Mouse (Mus musculus) kidney, postnatal 0 days (tissue): ENCODE measurements around the gene Klhl29. TPM values are rescaled to one million over a fixed set of nuclear protein-coding genes. Genes with fewer than 3 reads are reported as not detected.
A peak's percentile ranks its signal among the peaks of the same experiment; 100 is the strongest.

ENCODE experiments used
- ATAC-seq: fragments of 200-750 bp; cut with Nextera tagmentation; replicated peaks from 2 replicates; pipeline ENCODE4 v1.8.0; 2017; ENCODE audit warnings: low read depth, moderate number of reproducible peaks, moderate TSS enrichment, moderate library complexity; ENCODE audit not compliant: low FRiP score
- DNase-seq: peaks from one replicate; pipeline ENCODE4 v3.0.0-alpha.2; 2016; ENCODE audit warnings: low spot score
- H3K27ac ChIP-seq: fragments of 300-500 bp; sonication (generic); 2 replicates; pipeline ENCODE4 v1.5.1; 2014; ENCODE audit warnings: mild to moderate bottlenecking
- H3K27me3 ChIP-seq: fragments of 300-500 bp; sonication (generic); 2 replicates; pipeline ENCODE4 v1.6.1; 2014; ENCODE audit warnings: low read length, mixed read lengths; ENCODE audit not compliant: insufficient read depth
- H3K36me3 ChIP-seq: fragments of 300-500 bp; sonication (generic); 2 replicates; pipeline ENCODE4 v1.6.1; 2014; ENCODE audit warnings: low read length, mixed read lengths; ENCODE audit not compliant: insufficient read depth
- H3K4me1 ChIP-seq: fragments of 300-500 bp; sonication (generic); replicated peaks from 2 replicates; pipeline ENCODE4 v1.6.1; 2014; ENCODE audit warnings: antibody characterized with exemption, low read length, mixed read lengths; ENCODE audit not compliant: insufficient read depth
- H3K4me2 ChIP-seq: fragments of 300-500 bp; sonication (generic); 2 replicates; pipeline ENCODE4 v1.6.1; 2014; ENCODE audit warnings: mild to moderate bottlenecking, low read length, moderate library complexity, mixed read lengths
- H3K4me3 ChIP-seq: fragments of 300-500 bp; sonication (generic); replicated peaks from 2 replicates; pipeline ENCODE4 v1.5.1; 2014; ENCODE audit warnings: low read depth, low read length
- H3K9ac ChIP-seq: fragments of 300-500 bp; sonication (generic); 2 replicates; pipeline ENCODE4 v1.6.1; 2014; ENCODE audit warnings: low read depth, low read length
- H3K9me3 ChIP-seq: fragments of 300-500 bp; sonication (generic); replicated peaks from 2 replicates; pipeline ENCODE4 v1.6.1; 2016; ENCODE audit warnings: low read length, inconsistent platforms, mixed read lengths
- CTCF ChIP-seq: IDR thresholded peaks from 2 replicates; pipeline ENCODE4 v1.5.1; 2016; ENCODE audit warnings: antibody characterized with exemption, low read depth, mild to moderate bottlenecking, moderate library complexity
- whole genome bisulfite sequencing: fragments of 180-500 bp; shearing (Covaris S2); extraction: QIAGEN DNeasy Blood & Tissue Kit; methylation state at CpG from one replicate; pipeline ENCODE4 v1.1.7; 2014; 5-methylcytosine and 5-hydroxymethylcytosine counted together
- polyA plus RNA-seq: library from polyadenylated mRNA; unstranded; fragments of >200 nt; fragmentation: Nextera tagmentation; extraction: Ambion mirVana; gene quantifications from 2 replicates; pipeline ENCODE4 v1.2.1, GENCODE M21; 2015

Klhl29 gene
- 0.30 and 0.40 TPM in 2 replicates for polyA plus RNA-seq

DNA sequence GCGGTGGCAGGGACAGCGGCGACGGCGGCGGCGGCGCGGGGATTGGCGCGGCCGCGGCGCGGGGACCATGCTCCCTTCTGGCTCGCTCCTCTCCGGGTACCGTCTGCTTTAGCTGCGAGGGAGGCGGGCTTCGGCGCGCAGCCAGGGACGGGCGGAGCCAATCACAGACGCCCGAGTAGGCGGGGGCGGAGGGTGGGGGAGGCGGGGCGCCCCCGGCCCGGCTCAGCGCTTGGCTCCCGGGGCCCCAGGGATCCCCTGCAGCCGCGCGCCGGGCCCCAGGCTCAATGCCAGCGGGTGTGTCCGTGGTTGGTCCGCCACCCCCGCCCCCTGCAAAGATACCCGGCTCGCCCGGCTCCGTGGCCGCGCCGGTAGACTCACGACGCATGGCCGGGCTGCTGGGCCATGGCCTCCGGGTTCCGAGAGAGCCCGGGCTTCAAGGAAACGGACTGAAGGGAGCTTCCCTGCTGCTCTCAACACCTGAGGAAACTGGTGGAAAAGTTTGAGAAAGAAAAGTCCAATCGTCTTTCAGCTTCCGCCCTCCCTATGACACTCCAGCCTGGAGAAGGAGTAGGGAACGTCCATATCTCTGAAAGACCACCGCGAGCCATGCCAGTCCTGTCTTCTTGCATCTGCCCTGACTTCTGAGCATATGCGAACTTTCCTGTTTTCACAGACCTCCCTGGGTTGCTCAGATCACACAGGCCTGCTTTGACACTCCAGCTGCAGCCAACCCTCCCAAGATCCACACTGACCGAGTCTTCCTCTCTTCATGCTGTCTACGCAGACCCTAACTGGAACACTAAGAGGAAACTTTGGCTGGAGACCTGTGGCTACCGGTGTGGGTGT, at the start of gene Klhl29:
TSS of gene Klhl29 (minus strand) at position 67 of the 846 bp plus-strand sequence.
- DNase-seq (peak; percentile 79), ATAC-seq (peak; percentile 81)
- H3K9me3 ChIP-seq = no peaks in the 10 kb centered on the region
- peaks cover 19% of the 10 kb centered on the region; the same call in 1 of the 2 replicates for H3K4me1 ChIP-seq
- 3% methylated on average over 40 of the region's 66 CpGs for WGBS
- H3K27me3 ChIP-seq = peaks cover 3% of the 10 kb centered on the region
- H3K36me3 ChIP-seq = no peaks in the 10 kb centered on the region
- no peak for TF ChIP-seq CTCF
- peak within 1 kb of the TSS; percentile 53 for H3K9ac ChIP-seq
- H3K27ac ChIP-seq = no peak within 1 kb of the TSS
- H3K4me3 ChIP-seq = peak within 1 kb of the TSS; percentile 77
- peak within 1 kb of the TSS; percentile 100 for H3K4me2 ChIP-seq

DNA sequence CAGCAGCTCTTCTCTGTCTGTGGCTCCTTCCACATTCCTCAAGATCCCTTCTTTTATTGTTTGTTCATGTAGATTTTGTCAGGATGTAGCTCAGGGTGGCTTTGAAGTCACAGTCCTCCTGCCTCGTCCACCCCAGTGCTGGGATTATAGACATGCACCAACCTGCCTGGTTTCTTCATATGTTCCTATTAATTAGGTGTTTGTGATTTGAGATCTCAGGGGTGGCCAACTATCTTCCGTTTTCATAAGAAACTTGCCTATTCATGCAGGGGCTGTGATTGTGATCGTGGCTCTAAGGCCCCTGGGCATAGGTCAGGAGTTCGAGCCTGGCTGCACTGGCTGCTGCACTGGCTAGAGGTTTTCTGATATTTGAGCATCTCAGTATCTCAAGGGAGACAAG, 49.8 kb upstream of the Klhl29 start:
- no peak overlapping the region for H3K9ac ChIP-seq
- H3K9me3 ChIP-seq = no peaks in the 10 kb centered on the region
- no peaks in the 10 kb centered on the region for H3K27me3 ChIP-seq
- H3K4me1 ChIP-seq = no peaks in the 10 kb centered on the region
- 59% methylated on average over 4 of the region's 4 CpGs for WGBS
- no peak for TF ChIP-seq CTCF
- no peak overlapping the region for H3K4me3 ChIP-seq
- ATAC-seq (no peak), DNase-seq (no peak)
- H3K36me3 ChIP-seq = no peaks in the 10 kb centered on the region
- H3K27ac ChIP-seq = no peak overlapping the region
- H3K4me2 ChIP-seq = no peak overlapping the region

DNA sequence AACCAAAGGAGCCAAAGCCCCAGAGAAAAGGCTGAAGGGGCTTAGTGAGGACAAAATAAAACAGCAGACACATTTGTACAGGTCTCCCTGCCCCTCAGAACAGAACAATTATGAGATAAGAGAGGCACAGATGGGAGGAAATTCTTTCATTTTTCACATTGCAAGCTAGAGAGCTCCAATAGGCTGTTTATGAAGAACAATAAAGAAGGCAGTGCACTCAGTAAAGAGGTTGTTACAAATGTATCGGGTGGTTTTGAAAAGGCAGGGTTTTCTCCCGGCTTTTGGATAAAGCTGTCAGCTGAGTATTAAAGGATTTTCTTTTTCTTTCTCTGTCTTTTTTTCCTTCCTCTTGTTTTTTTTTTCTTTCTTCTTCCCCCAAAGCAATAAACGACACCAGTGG, 40.3 kb upstream of the Klhl29 start:
- no peaks in the 10 kb centered on the region for H3K36me3 ChIP-seq
- ATAC-seq = no peak
- H3K27me3 ChIP-seq = no peaks in the 10 kb centered on the region
- no peak for TF ChIP-seq CTCF
- no peak overlapping the region for H3K4me2 ChIP-seq
- H3K4me3 ChIP-seq = no peak overlapping the region
- H3K4me1 ChIP-seq = no peaks in the 10 kb centered on the region
- H3K27ac ChIP-seq = no peak overlapping the region
- H3K9ac ChIP-seq = no peak overlapping the region
- 34% methylated on average over 3 of the region's 3 CpGs for WGBS
- no peak for DNase-seq
- H3K9me3 ChIP-seq = no peaks in the 10 kb centered on the region

DNA sequence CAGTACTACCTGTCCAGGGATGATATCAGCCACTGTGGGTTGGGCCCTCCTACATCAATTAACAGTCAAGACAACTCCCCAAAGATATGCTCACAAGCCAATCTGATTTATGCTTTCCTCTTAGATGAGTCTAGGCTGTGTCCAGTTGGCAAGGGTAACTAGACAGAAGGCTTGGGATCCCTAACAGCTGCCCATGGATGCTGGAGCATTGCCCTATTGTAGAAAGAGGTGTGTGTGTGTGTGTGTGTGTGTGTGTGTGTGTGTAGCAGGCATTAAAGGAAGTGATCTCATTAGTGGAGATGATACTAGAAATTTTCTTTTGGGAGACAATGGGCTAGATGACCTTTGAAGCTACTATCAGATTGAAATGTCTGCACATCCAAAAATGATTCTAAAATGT, 38.5 kb upstream of the Klhl29 start:
- no peaks in the 10 kb centered on the region for H3K9me3 ChIP-seq
- H3K4me3 ChIP-seq = no peak overlapping the region
- no peak overlapping the region for H3K9ac ChIP-seq
- H3K27ac ChIP-seq = no peak overlapping the region
- ATAC-seq = no peak
- no peaks in the 10 kb centered on the region for H3K36me3 ChIP-seq
- H3K27me3 ChIP-seq = no peaks in the 10 kb centered on the region
- DNase-seq = no peak
- no peak for TF ChIP-seq CTCF
- H3K4me2 ChIP-seq = no peak overlapping the region
- no peaks in the 10 kb centered on the region for H3K4me1 ChIP-seq

DNA sequence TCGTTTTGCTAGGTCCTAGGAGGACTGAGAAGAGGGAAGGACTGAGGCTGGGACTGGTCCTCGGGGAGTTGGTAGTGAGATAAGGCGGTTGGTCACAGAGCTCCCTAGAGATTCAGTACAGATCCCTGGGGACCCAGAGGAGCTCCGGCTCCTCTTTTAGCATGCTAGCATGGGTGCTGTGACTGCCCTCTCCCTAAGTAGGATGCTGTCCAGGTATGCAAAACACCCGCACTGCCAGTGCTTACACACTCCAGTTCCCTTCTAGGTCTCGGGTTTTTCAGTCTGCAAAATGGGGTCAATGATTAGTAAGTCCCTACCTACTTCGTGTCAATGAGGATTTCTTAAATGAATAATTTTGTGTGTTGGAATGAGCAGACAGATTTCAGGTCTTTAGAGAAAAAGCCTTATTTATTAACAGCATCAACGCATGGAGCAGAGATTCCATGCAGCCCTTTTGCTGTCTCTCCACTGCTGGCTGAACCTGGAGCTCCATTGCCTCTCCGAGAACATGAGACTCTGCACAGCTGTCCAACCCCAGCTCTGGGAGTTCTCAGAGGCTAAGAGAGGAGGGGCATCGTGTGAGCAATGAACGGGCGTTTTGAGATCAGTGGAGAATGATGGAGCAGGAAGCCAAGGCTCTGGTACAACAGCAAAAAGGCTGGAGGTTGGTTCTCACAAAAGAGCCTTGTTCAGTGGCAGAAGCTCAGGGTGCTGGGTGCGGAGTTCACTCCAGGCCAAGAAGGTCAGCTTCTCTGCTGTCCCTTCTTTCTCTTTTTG, 36.5 kb upstream of the Klhl29 start:
- Histone ChIP-seq H3K4me1 (no peaks in the 10 kb centered on the region), H3K4me3 (no peak overlapping the region), H3K27ac (no peak overlapping the region), H3K4me2 (no peak overlapping the region), H3K36me3 (no peaks in the 10 kb centered on the region), H3K9ac (no peak overlapping the region), H3K27me3 (no peaks in the 10 kb centered on the region), H3K9me3 (no peaks in the 10 kb centered on the region)
- WGBS = 60% methylated on average over 13 of the region's 13 CpGs
- DNase-seq (no peak), ATAC-seq (no peak)
- no peak for TF ChIP-seq CTCF

DNA sequence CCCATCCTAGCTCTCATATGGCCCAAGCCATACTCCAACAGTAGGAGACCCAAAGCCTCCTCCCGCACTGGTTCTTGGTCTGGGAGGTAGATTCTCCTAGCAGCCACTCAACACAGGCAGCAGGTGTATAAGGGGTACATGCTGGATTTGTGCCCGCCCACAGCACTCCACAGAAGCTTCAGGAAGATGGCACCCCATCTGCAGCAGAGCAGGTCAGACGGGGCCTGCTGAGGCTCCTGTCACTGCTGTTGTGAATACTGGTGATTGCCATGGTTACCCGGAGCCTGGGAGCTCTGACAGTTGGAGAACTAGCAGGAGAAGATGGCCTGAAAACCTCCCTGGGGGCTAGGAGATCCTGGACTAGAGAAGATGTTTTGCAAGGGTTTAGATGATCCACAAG, 35.9 kb upstream of the Klhl29 start:
- Histone ChIP-seq H3K9ac (no peak overlapping the region), H3K27me3 (no peaks in the 10 kb centered on the region), H3K27ac (no peak overlapping the region), H3K4me2 (no peak overlapping the region), H3K9me3 (no peaks in the 10 kb centered on the region), H3K4me3 (no peak overlapping the region), H3K4me1 (no peaks in the 10 kb centered on the region), H3K36me3 (no peaks in the 10 kb centered on the region)
- DNase-seq = no peak
- ATAC-seq = no peak
- TF ChIP-seq CTCF = no peak
- whole genome bisulfite sequencing = 90% methylated on average over 4 of the region's 4 CpGs
